Mouse (Mus musculus) heart, postnatal 25 days (tissue): ENCODE data around the gene Cdx4. TPM values are rescaled to one million over a fixed set of nuclear protein-coding genes. Genes with fewer than 3 reads are reported as not detected.

Experiments
- DNase-seq: peaks from one replicate; pipeline ENCODE4 v3.0.0; 2022; ENCODE audit warnings: low spot score
- intact Hi-C: fragments of 180-260 bp; cut with DNase I; formaldehyde crosslinking; loops from one replicate; pipeline ENCODE4 v1.15.1; 2025
- total RNA-seq, 2 experiments: library from RNA; stranded (reverse); gene quantifications; 2 replicates each; pipeline ENCODE4 v1.2.3; 2021

Cdx4 gene
- total RNA-seq, 2 experiments from 2014 or later = not detected

DNA sequence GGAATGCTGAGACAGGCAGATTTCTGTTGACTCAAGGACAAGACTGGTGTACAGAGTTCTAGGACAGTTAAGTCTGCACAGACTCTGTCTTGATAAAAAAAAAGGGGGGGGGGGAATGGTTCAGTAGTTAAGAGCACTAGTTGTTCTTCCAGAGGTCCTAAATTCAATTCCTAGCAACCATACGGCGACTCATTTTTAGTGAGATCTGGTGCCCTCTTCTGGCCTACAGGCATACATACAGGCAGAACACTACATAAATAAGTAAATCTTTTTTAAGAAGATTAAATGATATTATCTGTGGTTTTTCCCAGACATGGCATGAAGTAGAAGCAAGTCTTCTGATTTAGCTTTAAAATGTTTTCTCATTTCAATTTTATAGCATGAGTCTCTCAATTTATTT is 50.4 kb downstream of the Cdx4 start:
- intact Hi-C loops = loop anchor here (2.0 kb wide), 1 partner anchor 111 kb away; no protein-coding TSS in a partner anchor

DNA sequence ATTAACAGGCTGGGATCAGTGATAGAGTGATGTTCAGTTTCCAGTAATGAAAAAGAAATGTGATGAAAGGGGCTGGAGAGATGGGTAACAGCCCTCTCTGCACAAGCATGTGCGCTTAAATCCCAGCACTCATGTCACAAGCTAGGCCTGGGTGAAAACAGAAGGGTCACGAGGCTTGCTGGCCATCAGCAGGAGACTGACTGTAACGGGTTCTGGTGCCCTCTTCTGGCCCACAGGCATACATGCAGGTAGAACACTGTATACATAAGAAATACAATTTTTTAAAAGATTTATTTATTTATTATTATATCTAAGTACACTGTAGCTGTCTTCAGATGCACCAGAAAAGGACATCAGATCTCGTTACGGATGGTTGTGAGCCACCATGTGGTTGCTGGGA is 53.1 kb downstream of the Cdx4 start:
- no peak for DNase-seq

More for the DNA sequence above, 50.4 kb downstream of the Cdx4 start:
- no peak for DNase-seq

More for the DNA sequence above, 53.1 kb downstream of the Cdx4 start:
- intact Hi-C loops = no loop called here

Other genes with a start within 250 kb of the Cdx4 start
- gene Nap1l2, start 134.8 kb upstream of the Cdx4 start, total RNA-seq = not detected
- gene Chic1, start 35.1 kb downstream of the Cdx4 start, total RNA-seq = under 1 TPM; 0.57 to 0.70 TPM
- gene Tsx, start 93.1 kb downstream of the Cdx4 start, total RNA-seq = not detected
- gene Gm26992, start 100.6 kb downstream of the Cdx4 start, total RNA-seq = not detected